Mouse (Mus musculus) cortical plate, adult 2 months (tissue): Measurements from ENCODE around the gene Tle3.

Experiments
- CTCF ChIP-seq: fragments of 200-500 bp; IDR thresholded peaks from 2 replicates; pipeline ENCODE4 v1.5.1; 2011; ENCODE audit warnings: mild to moderate bottlenecking, control low read depth, low read length; ENCODE audit not compliant: insufficient read depth; ENCODE audit errors: extremely low read depth
- POLR2A ChIP-seq: fragments of 200-500 bp; IDR thresholded peaks from 2 replicates; pipeline ENCODE4 v1.6.1; 2011; ENCODE audit warnings: mild to moderate bottlenecking, low read length, control low read depth; ENCODE audit not compliant: insufficient read depth; ENCODE audit errors: extremely low read depth

GRCm38 (mm10) chr9:61376650-61377049 lies 4.5 kb downstream of the Tle3 start:
- TF ChIP-seq CTCF, result no peak
- no peak for TF ChIP-seq POLR2A
